Mouse (Mus musculus) neural tube, embryonic 15.5 days (tissue): ENCODE data around the gene Nosip. TPM values are rescaled to one million over a fixed set of nuclear protein-coding genes. Genes with fewer than 3 reads are reported as not detected.

Experiments used
- ATAC-seq: fragments of 200-750 bp; cut with Nextera tagmentation; 2 replicates; pipeline ENCODE4 v1.8.0; 2017; ENCODE audit warnings: mild to moderate bottlenecking, moderate TSS enrichment, moderate library complexity; ENCODE audit not compliant: low FRiP score
- H3K27ac ChIP-seq: fragments of 300-500 bp; sonication (generic); replicated peaks from 2 replicates; pipeline ENCODE4 v1.5.1; 2015; ENCODE audit warnings: mild to moderate bottlenecking, inconsistent platforms
- H3K27me3 ChIP-seq: fragments of 300-500 bp; sonication (generic); replicated peaks from 2 replicates; pipeline ENCODE4 v1.6.1; 2015; ENCODE audit warnings: inconsistent platforms
- H3K36me3 ChIP-seq: fragments of 300-500 bp; sonication (generic); 2 replicates; pipeline ENCODE4 v1.6.1; 2015; ENCODE audit warnings: inconsistent platforms
- H3K4me1 ChIP-seq: fragments of 300-500 bp; sonication (generic); 2 replicates; pipeline ENCODE4 v1.6.1; 2015; ENCODE audit warnings: inconsistent platforms
- H3K4me2 ChIP-seq: fragments of 300-500 bp; sonication (generic); 2 replicates; pipeline ENCODE4 v1.6.1; 2015; ENCODE audit warnings: inconsistent platforms, mild to moderate bottlenecking, moderate library complexity
- H3K4me3 ChIP-seq: fragments of 300-500 bp; sonication (generic); replicated peaks from 2 replicates; pipeline ENCODE4 v1.5.1; 2015; ENCODE audit warnings: mild to moderate bottlenecking, inconsistent platforms
- H3K9ac ChIP-seq: fragments of 300-500 bp; sonication (generic); replicated peaks from 2 replicates; pipeline ENCODE4 v1.6.1; 2015; ENCODE audit warnings: mild to moderate bottlenecking, inconsistent platforms
- H3K9me3 ChIP-seq: fragments of 300-500 bp; sonication (generic); replicated peaks from 2 replicates; pipeline ENCODE4 v1.6.1; 2016; ENCODE audit warnings: inconsistent platforms
- WGBS: fragments of 180-500 bp; shearing (Covaris S2); methylation state at CpG from one replicate; pipeline ENCODE4 v1.1.7; 2015; ENCODE audit warnings: mixed read lengths; 5-methylcytosine and 5-hydroxymethylcytosine counted together
- polyA plus RNA-seq: library from polyadenylated mRNA; unstranded; fragments of >200 nt; fragmentation: Nextera tagmentation; extraction: Ambion mirVana; gene quantifications from 2 replicates; pipeline ENCODE4 v1.2.1, GENCODE M21; 2015

The Nosip gene
- polyA plus RNA-seq, 1 experiment from 2014 or later, result 65.8 TPM

- Histone ChIP-seq H3K4me2 (no peak overlapping the region), H3K27ac (peak overlapping the region; percentile 70), H3K4me3 (no peak overlapping the region), H3K27me3 (no peaks in the 10 kb centered on the region), H3K9me3 (no peaks in the 10 kb centered on the region), H3K9ac (peak overlapping the region; percentile 10; the same call in 1 of the 2 replicates), H3K36me3 (no peaks in the 10 kb centered on the region), H3K4me1 (peaks cover 14% of the 10 kb centered on the region)
- ATAC-seq, result no peak
- 58% methylated on average over 25 of the region's 25 CpGs for WGBS
Observed at GRCm38 (mm10) chr7:45082401-45083299, 20.4 kb downstream of the Nosip start.

GRCm38 (mm10) chr7:45083300-45083890 lies 21.2 kb downstream of the Nosip start:
- H3K4me3 ChIP-seq, result no peak overlapping the region
- peaks cover 14% of the 10 kb centered on the region for H3K4me1 ChIP-seq
- H3K9me3 ChIP-seq, result no peaks in the 10 kb centered on the region
- no peak overlapping the region for H3K9ac ChIP-seq
- no peak overlapping the region for H3K27ac ChIP-seq
- WGBS, result 87% methylated on average over 22 of the region's 22 CpGs
- no peaks in the 10 kb centered on the region for H3K27me3 ChIP-seq
- H3K36me3 ChIP-seq, result no peaks in the 10 kb centered on the region
- no peak overlapping the region for H3K4me2 ChIP-seq
- no peak for ATAC-seq

- Histone ChIP-seq H3K27me3 (no peaks in the 10 kb centered on the region), H3K4me3 (no peak overlapping the region), H3K27ac (no peak overlapping the region), H3K4me2 (no peak overlapping the region), H3K36me3 (no peaks in the 10 kb centered on the region), H3K9ac (no peak overlapping the region), H3K9me3 (no peaks in the 10 kb centered on the region), H3K4me1 (peaks cover 10% of the 10 kb centered on the region)
- ATAC-seq, result no peak
- 83% methylated on average over 4 of the region's 4 CpGs for WGBS
Observed at GRCm38 (mm10) chr7:45086084-45086483, 23.9 kb downstream of the Nosip start.

GRCm38 (mm10) chr7:45088597-45088996 lies 26.4 kb downstream of the Nosip start:
- Histone ChIP-seq H3K4me2 (no peak overlapping the region), H3K27me3 (no peaks in the 10 kb centered on the region), H3K4me1 (peaks cover 18% of the 10 kb centered on the region), H3K9ac (no peak overlapping the region), H3K9me3 (no peaks in the 10 kb centered on the region), H3K36me3 (no peaks in the 10 kb centered on the region), H3K4me3 (no peak overlapping the region), H3K27ac (no peak overlapping the region)
- 94% methylated on average over 17 of the region's 17 CpGs for WGBS
- ATAC-seq, result no peak

GRCm38 (mm10) chr7:45090251-45090977 lies 28.2 kb downstream of the Nosip start:
- Histone ChIP-seq H3K27ac (no peak overlapping the region), H3K9me3 (no peaks in the 10 kb centered on the region), H3K36me3 (no peaks in the 10 kb centered on the region), H3K27me3 (no peaks in the 10 kb centered on the region), H3K4me2 (peak overlapping the region; percentile 64), H3K4me3 (peak overlapping the region; percentile 41; the same call in 1 of the 2 replicates), H3K9ac (no peak overlapping the region), H3K4me1 (peaks cover 18% of the 10 kb centered on the region)
- WGBS, result 83% methylated on average over 13 of the region's 13 CpGs
- no peak for ATAC-seq

GRCm38 (mm10) chr7:45091001-45091990 lies 29.1 kb downstream of the Nosip start:
- Histone ChIP-seq H3K4me3 (peak overlapping the region; percentile 41), H3K4me1 (peaks cover 18% of the 10 kb centered on the region), H3K4me2 (peak overlapping the region; percentile 64), H3K27me3 (no peaks in the 10 kb centered on the region), H3K36me3 (no peaks in the 10 kb centered on the region), H3K27ac (peak overlapping the region; percentile 18; the same call in 1 of the 2 replicates), H3K9ac (peak overlapping the region; percentile 49), H3K9me3 (no peaks in the 10 kb centered on the region)
- WGBS, result 19% methylated on average over 35 of the region's 35 CpGs
- peak; percentile 62 for ATAC-seq

GRCm38 (mm10) chr7:45092048-45092447 lies 29.8 kb downstream of the Nosip start, which contains the start of gene Rcn3:
Rcn3 (minus strand) TSS chr7:45092221.
- peak; percentile 93 for ATAC-seq
- peak within 1 kb of the TSS; percentile 41 for H3K4me3 ChIP-seq
- peak within 1 kb of the TSS; percentile 49 for H3K9ac ChIP-seq
- H3K36me3 ChIP-seq, result no peaks in the 10 kb centered on the region
- H3K4me2 ChIP-seq, result peak within 1 kb of the TSS; percentile 64
- no peaks in the 10 kb centered on the region for H3K27me3 ChIP-seq
- no peaks in the 10 kb centered on the region for H3K9me3 ChIP-seq
- under 1% methylated on average over 16 of the region's 16 CpGs for WGBS
- peak within 1 kb of the TSS; percentile 18; the same call in 1 of the 2 replicates for H3K27ac ChIP-seq
- peaks cover 18% of the 10 kb centered on the region for H3K4me1 ChIP-seq

- Histone ChIP-seq H3K4me2 (no peak overlapping the region), H3K4me1 (peaks cover 18% of the 10 kb centered on the region), H3K27me3 (no peaks in the 10 kb centered on the region), H3K36me3 (no peaks in the 10 kb centered on the region), H3K27ac (no peak overlapping the region), H3K9me3 (no peaks in the 10 kb centered on the region), H3K9ac (no peak overlapping the region), H3K4me3 (no peak overlapping the region)
- no peak for ATAC-seq
- WGBS, result 61% methylated on average over 12 of the region's 12 CpGs
Observed at GRCm38 (mm10) chr7:45092828-45093515, 30.7 kb downstream of the Nosip start.

GRCm38 (mm10) chr7:45093516-45093905 lies 31.3 kb downstream of the Nosip start:
- Histone ChIP-seq H3K36me3 (no peaks in the 10 kb centered on the region), H3K4me2 (no peak overlapping the region), H3K27ac (no peak overlapping the region), H3K9ac (no peak overlapping the region), H3K4me1 (peaks cover 18% of the 10 kb centered on the region), H3K27me3 (no peaks in the 10 kb centered on the region), H3K9me3 (no peaks in the 10 kb centered on the region), H3K4me3 (no peak overlapping the region)
- WGBS, result 33% methylated on average over 18 of the region's 18 CpGs
- ATAC-seq, result no peak

- no peak overlapping the region for H3K27ac ChIP-seq
- peaks cover 18% of the 10 kb centered on the region for H3K4me1 ChIP-seq
- no peaks in the 10 kb centered on the region for H3K36me3 ChIP-seq
- no peak overlapping the region for H3K4me3 ChIP-seq
- H3K4me2 ChIP-seq, result no peak overlapping the region
- H3K9ac ChIP-seq, result no peak overlapping the region
- H3K27me3 ChIP-seq, result no peaks in the 10 kb centered on the region
- H3K9me3 ChIP-seq, result no peaks in the 10 kb centered on the region
- no peak for ATAC-seq
- 11% methylated on average over 7 of the region's 7 CpGs for WGBS
Observed at GRCm38 (mm10) chr7:45094121-45094520, 31.9 kb downstream of the Nosip start.
